Comparison of ENCODE assay signal across 19 mouse cellular contexts in genomic region chr12:30292724-30293560, GRCm38 (mm10).
DNase-seq lines count a peak whose midpoint lies in the region; ATAC-seq and TF ChIP-seq lines count a peak whose summit lies in the region.
"Had no signal": no experiment of that assay in that cellular context is flagged by ENCODE, and none has a peak within 500 bp of the region (broad histone marks: within the 10 kb centered on the region; RNA-seq: fewer than 3 reads in every experiment).

No protein-coding gene starts in this region.

- H3K9me3 ChIP-seq in forebrain, postnatal 0 days (ENCODE audit: low read length) = no peaks in the 10 kb centered on the region
- no peaks in the 10 kb centered on the region for H3K9me3 ChIP-seq in forebrain, embryonic 13.5 days (replicated peaks)
- H3K9me3 ChIP-seq in kidney, embryonic 16.5 days (ENCODE audit: low read length) = no peaks in the 10 kb centered on the region
- H3K9me3 ChIP-seq: embryonic facial prominence, embryonic 13.5 days; forebrain, embryonic 15.5 days; heart, embryonic 13.5 days; lung, embryonic 15.5 days; midbrain, embryonic 10.5 days had no signal

- no peak overlapping the region for H3K4me2 ChIP-seq in forebrain, postnatal 0 days (ENCODE audit: low read depth)
- H3K4me2 ChIP-seq in forebrain, embryonic 13.5 days = no peak overlapping the region
- H3K4me2 ChIP-seq in kidney, embryonic 16.5 days (replicated peaks; ENCODE audit: low read depth, low read length) = no peak overlapping the region
- H3K4me2 ChIP-seq: embryonic facial prominence, embryonic 13.5 days; forebrain, embryonic 15.5 days; heart, embryonic 13.5 days; lung, embryonic 15.5 days had no signal

- ATAC-seq in forebrain, postnatal 0 days = peak; percentile 61; the same call in 1 of the 2 replicates
- ATAC-seq in forebrain, embryonic 13.5 days = no peak
- no peak for ATAC-seq in kidney, embryonic 16.5 days (ENCODE audit: low FRiP score, low TSS enrichment)
- ATAC-seq: forebrain, embryonic 15.5 days; hindbrain, postnatal 0 days had no signal

- H3K9ac ChIP-seq in forebrain, postnatal 0 days = no peak overlapping the region
- no peak overlapping the region for H3K9ac ChIP-seq in forebrain, embryonic 13.5 days
- H3K9ac ChIP-seq in kidney, embryonic 16.5 days (replicated peaks; ENCODE audit: low read length) = no peak overlapping the region
- H3K9ac ChIP-seq: embryonic facial prominence, embryonic 13.5 days; forebrain, embryonic 15.5 days; heart, embryonic 13.5 days; liver, embryonic 14.5 days; lung, embryonic 15.5 days had no signal

- DNase-seq in forebrain, postnatal 0 days = no peak
- DNase-seq in kidney, adult 8-10 months = peak; percentile 30 to 36
- peak; percentile 72 for DNase-seq in kidney, adult 9 months
- no peak for DNase-seq in urinary bladder, postnatal 4 days (ENCODE audit: low spot score in 2 of 2)
- DNase-seq in cerebellum, postnatal 36 days = no peak
- DNase-seq: cerebellum, adult 2 months; layer of hippocampus, adult 9-11 months; spleen, adult 18-20 months; thymus, postnatal 25 days had no signal

- no peaks in the 10 kb centered on the region for H3K36me3 ChIP-seq in forebrain, postnatal 0 days (ENCODE audit: insufficient read depth)
- no peaks in the 10 kb centered on the region for H3K36me3 ChIP-seq in forebrain, embryonic 13.5 days (ENCODE audit: poor library complexity, severe bottlenecking)
- no peaks in the 10 kb centered on the region for H3K36me3 ChIP-seq in kidney, embryonic 16.5 days (ENCODE audit: insufficient read depth, low read length)
- H3K36me3 ChIP-seq: embryonic facial prominence, embryonic 13.5 days; forebrain, embryonic 15.5 days; heart, embryonic 13.5 days; lung, embryonic 15.5 days; midbrain, embryonic 10.5 days had no signal

- H3K4me1 ChIP-seq in forebrain, postnatal 0 days (ENCODE audit: insufficient read depth) = no peaks in the 10 kb centered on the region
- no peaks in the 10 kb centered on the region for H3K4me1 ChIP-seq in forebrain, embryonic 13.5 days
- H3K4me1 ChIP-seq in kidney, embryonic 16.5 days (ENCODE audit: insufficient read depth, low read length) = no peaks in the 10 kb centered on the region
- H3K4me1 ChIP-seq: embryonic facial prominence, embryonic 13.5 days; forebrain, embryonic 15.5 days; lung, embryonic 15.5 days; midbrain, embryonic 10.5 days had no signal

- no peak overlapping the region for H3K4me3 ChIP-seq in forebrain, postnatal 0 days (ENCODE audit: low read depth, low read length)
- no peak overlapping the region for H3K4me3 ChIP-seq in forebrain, embryonic 13.5 days
- no peak overlapping the region for H3K4me3 ChIP-seq in kidney, embryonic 16.5 days (ENCODE audit: low read length)
- H3K4me3 ChIP-seq: embryonic facial prominence, embryonic 13.5 days; forebrain, embryonic 15.5 days; heart, embryonic 13.5 days; lung, embryonic 15.5 days; midbrain, embryonic 10.5 days had no signal

- no peaks in the 10 kb centered on the region for H3K27me3 ChIP-seq in forebrain, postnatal 0 days (ENCODE audit: insufficient read depth, low read length)
- no peaks in the 10 kb centered on the region for H3K27me3 ChIP-seq in forebrain, embryonic 13.5 days
- no peaks in the 10 kb centered on the region for H3K27me3 ChIP-seq in kidney, embryonic 16.5 days (ENCODE audit: insufficient read depth, low read length)
- H3K27me3 ChIP-seq: embryonic facial prominence, embryonic 13.5 days; forebrain, embryonic 15.5 days; heart, embryonic 13.5 days; lung, embryonic 15.5 days had no signal

- WGBS in forebrain, postnatal 0 days = 77% methylated on average over 13 of the region's 13 CpGs
- 85% methylated on average over 13 of the region's 13 CpGs for WGBS in forebrain, embryonic 13.5 days
- WGBS in kidney, embryonic 16.5 days = 73% methylated on average over 13 of the region's 13 CpGs

- no peak for TF ChIP-seq CTCF in forebrain, postnatal 0 days (IDR thresholded peaks at IDR 0.05; ENCODE audit: low read depth)

- no peak overlapping the region for H3K27ac ChIP-seq in forebrain, postnatal 0 days (ENCODE audit: low read depth, low read length)
- H3K27ac ChIP-seq in forebrain, embryonic 13.5 days = no peak overlapping the region
- no peak overlapping the region for H3K27ac ChIP-seq in kidney, embryonic 16.5 days (ENCODE audit: low read length)
- H3K27ac ChIP-seq: embryonic facial prominence, embryonic 13.5 days; forebrain, embryonic 15.5 days; heart, embryonic 13.5 days; hindbrain, postnatal 0 days; liver, embryonic 14.5 days; lung, embryonic 15.5 days; macrophage; midbrain, embryonic 10.5 days had no signal

Comparison
In these comparisons a context has a peak if more than half of its experiments do, and no peak if none do; other contexts are left out.
1. DNase-seq: peak in kidney, adult 8-10 months (2 of 2) and kidney, adult 9 months (single experiment); none in forebrain, postnatal 0 days (single experiment), urinary bladder, postnatal 4 days (0 of 2) and cerebellum, postnatal 36 days (0 of 2).